Mouse (Mus musculus) brain, adult 2 months (tissue): ENCODE data around the gene Xndc1.

Experiments used
- DNase-seq: peaks from one replicate; pipeline ENCODE4 v3.0.0; 2011; ENCODE audit warnings: low read depth, low spot score

Gene Xndc1

GRCm38 (mm10) chr7:102081784-102082183 is 16.5 kb downstream of the Xndc1 start:
- no peak for DNase-seq

GRCm38 (mm10) chr7:102082816-102083215 is 17.5 kb downstream of the Xndc1 start, which contains the start of gene Trpc2:
Gene Trpc2 (plus strand): TSS chr7:102083116.
- no peak for DNase-seq

GRCm38 (mm10) chr7:102084041-102084696 is 18.9 kb downstream of the Xndc1 start:
- DNase-seq: no peak

- DNase-seq: peak; percentile 39
Measured at GRCm38 (mm10) chr7:102087336-102087735, 22.0 kb downstream of the Xndc1 start.

GRCm38 (mm10) chr7:102099760-102100661 is 34.7 kb downstream of the Xndc1 start:
- DNase-seq: peak; percentile 16

GRCm38 (mm10) chr7:102100868-102101267 is 35.6 kb downstream of the Xndc1 start:
- no peak for DNase-seq

- no peak for DNase-seq
Measured at GRCm38 (mm10) chr7:102101487-102101886, 36.2 kb downstream of the Xndc1 start, which contains the start of gene Art1. Gene Art1 (plus strand): TSS chr7:102101743.

- DNase-seq: no peak
Measured at GRCm38 (mm10) chr7:102102241-102102640, 36.9 kb downstream of the Xndc1 start.

- no peak for DNase-seq
Measured at GRCm38 (mm10) chr7:102102696-102103095, 37.4 kb downstream of the Xndc1 start.

- DNase-seq: no peak
Measured at GRCm38 (mm10) chr7:102103555-102103954, 38.2 kb downstream of the Xndc1 start.

- DNase-seq: peak; percentile 36
Measured at GRCm38 (mm10) chr7:102104126-102104525, 38.8 kb downstream of the Xndc1 start.

GRCm38 (mm10) chr7:102106700-102107141 is 41.4 kb downstream of the Xndc1 start:
- no peak for DNase-seq

- no peak for DNase-seq
Measured at GRCm38 (mm10) chr7:102108206-102108605, 42.9 kb downstream of the Xndc1 start.

- DNase-seq: no peak
Measured at GRCm38 (mm10) chr7:102109171-102109570, 43.9 kb downstream of the Xndc1 start, which contains the start of gene Art5. Gene Art5 (minus strand): TSS chr7:102109489.

GRCm38 (mm10) chr7:102109746-102110145 is 44.4 kb downstream of the Xndc1 start:
- no peak for DNase-seq

GRCm38 (mm10) chr7:102113151-102113729 is 47.9 kb downstream of the Xndc1 start:
- no peak for DNase-seq

- peak; percentile 60 for DNase-seq
Measured at GRCm38 (mm10) chr7:102116579-102117331, 51.4 kb downstream of the Xndc1 start, which contains the start of gene Chrna10. Gene Chrna10 (minus strand): TSS chr7:102116828.

GRCm38 (mm10) chr7:102117382-102117781 is 52.1 kb downstream of the Xndc1 start:
- DNase-seq: no peak

GRCm38 (mm10) chr7:102120326-102120725 is 55.0 kb downstream of the Xndc1 start:
- DNase-seq: no peak

- DNase-seq: no peak
Measured at GRCm38 (mm10) chr7:102132395-102132794, 67.1 kb downstream of the Xndc1 start.
